13 mouse cellular contexts compared by ENCODE assay signal in the genomic region with DNA sequence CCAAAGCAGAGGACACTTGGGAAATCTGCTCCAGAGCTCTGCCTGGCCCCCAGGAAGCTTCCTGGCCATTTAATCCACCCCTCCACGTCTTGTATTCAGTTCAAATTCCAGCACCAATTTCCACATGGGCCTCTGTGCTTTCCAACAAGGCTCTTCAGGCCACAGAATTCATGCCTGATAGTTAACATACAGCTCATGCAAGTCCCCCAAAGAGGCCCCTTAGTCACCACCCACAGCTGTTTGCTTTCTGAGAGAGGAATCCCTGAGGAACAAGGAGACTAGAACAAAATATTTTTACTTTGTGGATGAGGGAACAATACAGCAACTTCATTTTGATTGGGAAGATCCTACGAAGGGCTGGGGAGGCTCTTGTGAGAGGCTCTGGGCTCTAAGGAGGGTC.
"Had no signal": no experiment of that assay in that cellular context is flagged by ENCODE, and none has a peak within 500 bp of the region (broad histone marks: within the 10 kb centered on the region; RNA-seq: fewer than 3 reads in every experiment).

No protein-coding gene starts in this region.

- H3K27ac ChIP-seq: limb, embryonic 12.5 days; liver, embryonic 14.5 days; midbrain, embryonic 12.5 days; neural tube, embryonic 13.5 days had no signal

- ATAC-seq: midbrain, embryonic 16.5 days had no signal

- H3K36me3 ChIP-seq: limb, embryonic 12.5 days; midbrain, embryonic 12.5 days; neural tube, embryonic 13.5 days had no signal

- H3K4me2 ChIP-seq: limb, embryonic 12.5 days; midbrain, embryonic 12.5 days; neural tube, embryonic 13.5 days had no signal

- DNase-seq: kidney, adult 9 months; kidney, postnatal 10 days; layer of hippocampus, adult 9-11 months; layer of hippocampus, postnatal 36 days; retina, postnatal 1 day; spleen, adult 18-20 months; thymus, adult 18-20 months; thymus, postnatal 14 days had no signal

- H3K27me3 ChIP-seq: limb, embryonic 12.5 days; midbrain, embryonic 12.5 days; neural tube, embryonic 13.5 days had no signal

- H3K9ac ChIP-seq: limb, embryonic 12.5 days; liver, embryonic 14.5 days; midbrain, embryonic 12.5 days; neural tube, embryonic 13.5 days had no signal

- H3K4me1 ChIP-seq: limb, embryonic 12.5 days; midbrain, embryonic 12.5 days; neural tube, embryonic 13.5 days had no signal

- H3K9me3 ChIP-seq: limb, embryonic 12.5 days; midbrain, embryonic 12.5 days; neural tube, embryonic 13.5 days had no signal

- H3K4me3 ChIP-seq: limb, embryonic 12.5 days; midbrain, embryonic 12.5 days; neural tube, embryonic 13.5 days had no signal
